Mouse (Mus musculus) E14TG2a.4 (cell line): ENCODE measurements around the gene Pip5kl1.

Experiments
- CTCF ChIP-seq: conservative IDR thresholded peaks from 2 replicates; pipeline ENCODE4 v1.5.1; 2014; ENCODE audit warnings: low read length
- NANOG ChIP-seq: IDR thresholded peaks from 2 replicates; pipeline ENCODE4 v1.6.1; 2014; ENCODE audit warnings: borderline replicate concordance, low read length, mixed read lengths
- POU5F1 ChIP-seq: IDR thresholded peaks from 2 replicates; pipeline ENCODE4 v1.6.1; 2014; ENCODE audit warnings: low read length, borderline replicate concordance

DNA sequence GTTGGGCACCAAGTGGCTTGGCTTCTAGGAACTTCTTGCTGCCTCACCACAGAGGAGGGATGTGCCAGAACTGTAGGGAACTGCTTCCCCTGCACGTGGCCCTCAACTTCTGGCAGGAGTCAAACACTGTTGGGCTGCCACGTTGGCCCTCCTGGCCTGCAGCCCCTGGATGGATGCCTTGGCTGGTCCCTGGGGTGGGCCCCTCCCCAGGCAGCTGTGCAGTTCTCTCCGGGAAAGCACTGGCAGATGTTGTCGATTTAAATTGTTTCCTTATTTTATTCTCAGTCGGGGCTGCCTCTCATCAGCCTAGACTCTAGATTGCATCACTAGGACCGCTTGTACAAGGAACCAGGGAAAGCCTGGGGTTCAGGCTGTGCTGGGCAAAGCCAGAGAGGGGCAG is 24.8 kb upstream of the Pip5kl1 start:
- TF ChIP-seq CTCF (no peak), POU5F1 (no peak), NANOG (no peak)
